Mouse (Mus musculus): ENCODE measurements around the gene 4930550C14Rik. TPM values are rescaled to one million over a fixed set of nuclear protein-coding genes. Genes with fewer than 3 reads are reported as not detected.
A peak's percentile ranks its signal among the peaks of the same experiment; 100 is the strongest.

The 4930550C14Rik gene
- polyA plus RNA-seq, 1 experiment: 1.2 TPM

GRCm38 (mm10) chr9:53401146-53401545 is 979 bp upstream of the 4930550C14Rik start:
- no peak overlapping the region for H3K27ac ChIP-seq (ENCODE audit: insufficient read depth, low read length)
- TF ChIP-seq CTCF (IDR thresholded peaks at IDR 0.05; ENCODE audit: borderline replicate concordance, insufficient read depth, low read length) (no peak), POLR2A (IDR thresholded peaks at IDR 0.05; ENCODE audit: low read depth, low read length) (no peak)
- no peaks in the 10 kb centered on the region; the same call in none of the 2 replicates for H3K4me1 ChIP-seq (ENCODE audit: control insufficient read depth, insufficient read depth, low read length)
- H3K4me3 ChIP-seq (ENCODE audit: insufficient read depth, low read length): no peak overlapping the region

GRCm38 (mm10) chr9:53402991-53403390 is 866 bp downstream of the 4930550C14Rik start:
- H3K4me1 ChIP-seq (ENCODE audit: control insufficient read depth, insufficient read depth, low read length): no peaks in the 10 kb centered on the region; the same call in 1 of the 2 replicates
- no peak overlapping the region for H3K4me3 ChIP-seq (ENCODE audit: insufficient read depth, low read length)
- TF ChIP-seq POLR2A (IDR thresholded peaks at IDR 0.05; ENCODE audit: low read depth, low read length): no peak
- TF ChIP-seq CTCF (IDR thresholded peaks at IDR 0.05; ENCODE audit: borderline replicate concordance, insufficient read depth, low read length): no peak
- no peak overlapping the region for H3K27ac ChIP-seq (ENCODE audit: insufficient read depth, low read length)

- H3K4me1 ChIP-seq (ENCODE audit: control insufficient read depth, insufficient read depth, low read length): no peaks in the 10 kb centered on the region; the same call in 1 of the 2 replicates
- H3K4me3 ChIP-seq (ENCODE audit: insufficient read depth, low read length): no peak overlapping the region
- TF ChIP-seq CTCF (IDR thresholded peaks at IDR 0.05; ENCODE audit: borderline replicate concordance, insufficient read depth, low read length) (no peak), POLR2A (IDR thresholded peaks at IDR 0.05; ENCODE audit: low read depth, low read length) (no peak)
- H3K27ac ChIP-seq (ENCODE audit: insufficient read depth, low read length): 0 out of 2 replicates have a peak overlapping the region, but pooled peaks have one; percentile 58
Observed at GRCm38 (mm10) chr9:53404050-53404752, 2.1 kb downstream of the 4930550C14Rik start.

- Histone ChIP-seq H3K4me3 (ENCODE audit: insufficient read depth, low read length) (peak overlapping the region; percentile 23), H3K27ac (ENCODE audit: insufficient read depth, low read length) (peak overlapping the region; percentile 58), H3K4me1 (ENCODE audit: control insufficient read depth, insufficient read depth, low read length) (no peaks in the 10 kb centered on the region; the same call in 1 of the 2 replicates)
- peak; percentile 74 for TF ChIP-seq POLR2A (IDR thresholded peaks at IDR 0.05; ENCODE audit: low read depth, low read length)
- no peak for TF ChIP-seq CTCF (IDR thresholded peaks at IDR 0.05; ENCODE audit: borderline replicate concordance, insufficient read depth, low read length)
Observed at GRCm38 (mm10) chr9:53404753-53405722, 2.9 kb downstream of the 4930550C14Rik start.

GRCm38 (mm10) chr9:53408548-53408947 is 6.4 kb downstream of the 4930550C14Rik start:
- Histone ChIP-seq H3K4me1 (ENCODE audit: control insufficient read depth, insufficient read depth, low read length) (no peaks in the 10 kb centered on the region; the same call in 1 of the 2 replicates), H3K4me3 (ENCODE audit: insufficient read depth, low read length) (no peak overlapping the region), H3K27ac (ENCODE audit: insufficient read depth, low read length) (no peak overlapping the region)
- TF ChIP-seq CTCF (IDR thresholded peaks at IDR 0.05; ENCODE audit: borderline replicate concordance, insufficient read depth, low read length) (no peak), POLR2A (IDR thresholded peaks at IDR 0.05; ENCODE audit: low read depth, low read length) (no peak)

- TF ChIP-seq POLR2A (IDR thresholded peaks at IDR 0.05; ENCODE audit: low read depth, low read length): no peak
- TF ChIP-seq CTCF (IDR thresholded peaks at IDR 0.05; ENCODE audit: borderline replicate concordance, insufficient read depth, low read length): no peak
- Histone ChIP-seq H3K4me1 (ENCODE audit: control insufficient read depth, insufficient read depth, low read length) (no peaks in the 10 kb centered on the region; the same call in 1 of the 2 replicates), H3K4me3 (ENCODE audit: insufficient read depth, low read length) (no peak overlapping the region)
Observed at GRCm38 (mm10) chr9:53408953-53409361, 6.8 kb downstream of the 4930550C14Rik start.

GRCm38 (mm10) chr9:53409427-53409826 is 7.3 kb downstream of the 4930550C14Rik start:
- no peak for TF ChIP-seq POLR2A (IDR thresholded peaks at IDR 0.05; ENCODE audit: low read depth, low read length)
- Histone ChIP-seq H3K4me1 (ENCODE audit: control insufficient read depth, insufficient read depth, low read length) (no peaks in the 10 kb centered on the region; the same call in 1 of the 2 replicates), H3K4me3 (ENCODE audit: insufficient read depth, low read length) (no peak overlapping the region), H3K27ac (ENCODE audit: insufficient read depth, low read length) (peak overlapping the region; percentile 80)

More at GRCm38 (mm10) chr9:53408953-53409361, 6.8 kb downstream of the 4930550C14Rik start:
- H3K27ac ChIP-seq (ENCODE audit: insufficient read depth, low read length): peak overlapping the region; percentile 38; the same call in 1 of the 2 replicates

GRCm38 (mm10) chr9:53422133-53422896 is 20.2 kb downstream of the 4930550C14Rik start:
- Histone ChIP-seq H3K27ac (ENCODE audit: insufficient read depth, low read length) (no peak overlapping the region), H3K4me3 (ENCODE audit: insufficient read depth, low read length) (no peak overlapping the region), H3K4me1 (ENCODE audit: control insufficient read depth, insufficient read depth, low read length) (no peaks in the 10 kb centered on the region)
- TF ChIP-seq CTCF (IDR thresholded peaks at IDR 0.05; ENCODE audit: borderline replicate concordance, insufficient read depth, low read length) (no peak), POLR2A (IDR thresholded peaks at IDR 0.05; ENCODE audit: low read depth, low read length) (no peak)

- TF ChIP-seq CTCF (IDR thresholded peaks at IDR 0.05; ENCODE audit: borderline replicate concordance, insufficient read depth, low read length): no peak
- no peak overlapping the region for H3K27ac ChIP-seq (ENCODE audit: insufficient read depth, low read length)
- no peak overlapping the region for H3K4me3 ChIP-seq (ENCODE audit: insufficient read depth, low read length)
- H3K4me1 ChIP-seq (ENCODE audit: control insufficient read depth, insufficient read depth, low read length): no peaks in the 10 kb centered on the region
Observed at GRCm38 (mm10) chr9:53426726-53427125, 24.6 kb downstream of the 4930550C14Rik start.

Data from embryonic fibroblast, embryonic 13.5 days (primary cell).